Mouse (Mus musculus) CH12.LX (cell line): ENCODE results near the gene Safb. TPM values are rescaled to one million over a fixed set of nuclear protein-coding genes. Genes with fewer than 3 reads are reported as not detected.
A peak's percentile ranks its signal among the peaks of the same experiment; 100 is the strongest.
"Not testable (repeated sequence)": the region's sequence is repeated elsewhere in the genome, so short reads cannot be mapped to it uniquely, and the experiment has no call there.

Experiments used
- DNase-seq: peaks from one replicate; pipeline ENCODE4 v3.0.0-alpha.2; 2013; ENCODE audit errors: extremely low read depth
- H3K27ac ChIP-seq: 2 replicates; pipeline ENCODE4 v1.5.1; 2012; ENCODE audit warnings: low read depth, mild to moderate bottlenecking, control low read depth, moderate library complexity; ENCODE audit not compliant: insufficient read depth
- H3K27me3 ChIP-seq: replicated peaks from 2 replicates; pipeline ENCODE3; 2012; ENCODE audit warnings: inconsistent platforms
- H3K36me3 ChIP-seq, 2 experiments: replicated peaks in 1 of 2; 2 replicates each; pipeline versions ENCODE3 to v1.6.1; 2012; ENCODE audit warnings: inconsistent platforms in 1 of 2, low read length in 1 of 2, mild to moderate bottlenecking in 1 of 2, mixed read lengths in 1 of 2, moderate library complexity in 1 of 2; ENCODE audit not compliant: control insufficient read depth in 1 of 2, insufficient read depth in 1 of 2
- H3K4me1 ChIP-seq, 2 experiments: 2 replicates each; pipeline ENCODE4 v1.6.1; 2012; ENCODE audit warnings: inconsistent platforms in 1 of 2, moderate library complexity in 1 of 2; ENCODE audit not compliant: insufficient read depth in 2 of 2, control insufficient read depth in 1 of 2
- H3K4me2 ChIP-seq: 2 replicates; pipeline ENCODE4 v1.6.1; 2012; ENCODE audit warnings: low read depth, mild to moderate bottlenecking, control low read depth; ENCODE audit not compliant: poor library complexity, insufficient read depth, severe bottlenecking
- H3K4me3 ChIP-seq, 3 experiments: fragments of 150-350 bp in 1 of 3; sonication (generic) in 1 of 3; replicated peaks in 1 of 3; 2 replicates each; pipeline versions ENCODE3 to v1.5.1; 2011 to 2012; ENCODE audit warnings: low read depth in 2 of 3, low read length in 2 of 3, mild to moderate bottlenecking in 2 of 3, moderate library complexity in 2 of 3, control low read depth in 1 of 3, improper control_type of control experiment in 1 of 3, inconsistent platforms in 1 of 3, mixed read lengths in 1 of 3; ENCODE audit not compliant: poor library complexity in 1 of 3
- H3K79me2 ChIP-seq: replicated peaks from 2 replicates; pipeline ENCODE4 v1.6.1; 2012; ENCODE audit warnings: mild to moderate bottlenecking, moderate library complexity; ENCODE audit not compliant: control insufficient read depth, poor library complexity, insufficient read depth, severe bottlenecking; ENCODE audit errors: extremely low read depth
- H3K9ac ChIP-seq: 2 replicates; pipeline ENCODE4 v1.6.1; 2012; ENCODE audit warnings: low read depth, mild to moderate bottlenecking, control low read depth, moderate library complexity; ENCODE audit not compliant: insufficient read depth
- H3K9me3 ChIP-seq: replicated peaks from 2 replicates; pipeline ENCODE3; 2012; ENCODE audit warnings: low read length, inconsistent platforms, mixed read lengths
- BHLHE40 ChIP-seq: IDR thresholded peaks from 2 replicates; pipeline ENCODE4 v1.6.1; 2011; ENCODE audit warnings: mild to moderate bottlenecking, low read depth, low read length, improper control_type of control experiment
- CHD1 ChIP-seq: IDR thresholded peaks from 2 replicates; pipeline ENCODE4 v1.6.1; 2012; ENCODE audit warnings: low read depth, low read length, improper control_type of control experiment, inconsistent platforms
- CHD2 ChIP-seq: IDR thresholded peaks from 2 replicates; pipeline ENCODE4 v1.6.1; 2011; ENCODE audit warnings: low read length, improper control_type of control experiment
- E2F4 ChIP-seq: IDR thresholded peaks from 2 replicates; pipeline ENCODE4 v1.6.1; 2011; ENCODE audit warnings: low read depth, low read length, improper control_type of control experiment; ENCODE audit not compliant: insufficient replicate concordance
- ELF1 ChIP-seq: IDR thresholded peaks from 2 replicates; pipeline ENCODE4 v1.6.1; 2014; ENCODE audit warnings: low read depth, mild to moderate bottlenecking, inconsistent platforms, low read length, improper control_type of control experiment
- EP300 ChIP-seq: IDR thresholded peaks from 2 replicates; pipeline ENCODE4 v1.6.1; 2011; ENCODE audit warnings: low read length, improper control_type of control experiment
- ETS1 ChIP-seq: conservative IDR thresholded peaks from 2 replicates; pipeline ENCODE4 v1.6.1; 2012; ENCODE audit warnings: low read depth, mild to moderate bottlenecking, inconsistent platforms, low read length, improper control_type of control experiment, moderate library complexity
- HCFC1 ChIP-seq: IDR thresholded peaks from 2 replicates; pipeline ENCODE4 v1.6.1; 2012; ENCODE audit warnings: low read depth, mild to moderate bottlenecking, inconsistent platforms, low read length, improper control_type of control experiment
- NELFE ChIP-seq: IDR thresholded peaks from 2 replicates; pipeline ENCODE4 v1.6.1; 2011; ENCODE audit warnings: low read depth, low read length, improper control_type of control experiment
- NRF1 ChIP-seq: IDR thresholded peaks from 2 replicates; pipeline ENCODE4 v1.6.1; 2014; ENCODE audit warnings: low read depth, mild to moderate bottlenecking, inconsistent platforms, low read length, improper control_type of control experiment, moderate library complexity
- POLR2A ChIP-seq: IDR thresholded peaks from 2 replicates; pipeline ENCODE4 v1.6.1; 2011; ENCODE audit warnings: low read depth, mild to moderate bottlenecking, improper control_type of control experiment, low read length
- POLR2AphosphoS2 ChIP-seq: IDR thresholded peaks from 2 replicates; pipeline ENCODE4 v1.6.1; 2011; ENCODE audit warnings: low read depth, low read length, improper control_type of control experiment
- SIN3A ChIP-seq: IDR thresholded peaks from 2 replicates; pipeline ENCODE4 v1.6.1; 2012; ENCODE audit warnings: low read length, improper control_type of control experiment, inconsistent platforms
- TCF12 ChIP-seq: IDR thresholded peaks from 2 replicates; pipeline ENCODE4 v1.6.1; 2014; ENCODE audit warnings: low read depth, mild to moderate bottlenecking, inconsistent platforms, low read length, improper control_type of control experiment
- USF2 ChIP-seq: conservative IDR thresholded peaks from 2 replicates; pipeline ENCODE4 v1.6.1; 2011; ENCODE audit warnings: low read depth, low read length, improper control_type of control experiment
- ZC3H11A ChIP-seq: IDR thresholded peaks from 2 replicates; pipeline ENCODE4 v1.6.1; 2012; ENCODE audit warnings: low read depth, mild to moderate bottlenecking, inconsistent platforms, low read length, improper control_type of control experiment
- ZKSCAN1 ChIP-seq: IDR thresholded peaks from 2 replicates; pipeline ENCODE4 v1.6.1; 2012; ENCODE audit warnings: low read depth, inconsistent platforms, low read length, improper control_type of control experiment, borderline replicate concordance
- dilution Hi-C: fragments of 300-500 bp; cut with MboI; formaldehyde crosslinking; loops from 2 replicates; pipeline ENCODE4 v1.14.3; 2020; ENCODE audit warnings: low sequenced_read_pairs; ENCODE audit not compliant: extremely low pct_unique_long_range_greater_than_20kb, extremely low pct_ligation_motif_present
- in situ Hi-C: fragments of 300-500 bp; cut with MboI; formaldehyde crosslinking; loops from 3 replicates; pipeline ENCODE4 v1.14.3; 2019; ENCODE audit warnings: low sequenced_read_pairs, low pct_ligation_motif_present, low pct_unique_long_range_greater_than_20kb, mixed read lengths
- polyA plus RNA-seq: library from polyadenylated mRNA; unstranded; fragments of >175 nt; gene quantifications from 2 replicates; pipeline ENCODE4 v1.2.1, GENCODE M21; 2012; ENCODE audit warnings: low read depth; ENCODE audit not compliant: insufficient read length
- total RNA-seq, 2 experiments: library from RNA; depleted of rRNA; stranded (reverse); fragments of 300-350 nt in 1 of 2; fragments of >200 nt in 1 of 2; gene quantifications; 2 replicates each; pipeline ENCODE4 v1.2.3; 2012 to 2014

Safb gene
- total and polyA plus RNA-seq, 3 experiments: 25.4 to 135 (median 75.9) TPM

- H3K4me2 ChIP-seq: no peak overlapping the region
- in situ Hi-C loops: no loop called here
- no peak overlapping the region for H3K4me3 ChIP-seq
- dilution Hi-C loops: no loop called here
- TF ChIP-seq SIN3A (no peak), NRF1 (no peak), E2F4 (no peak), CHD1 (no peak), POLR2AphosphoS2 (no peak), POLR2A (no peak), USF2 (no peak), ZKSCAN1 (no peak)
- H3K9me3 ChIP-seq: no peaks in the 10 kb centered on the region
- DNase-seq: no peak
- no peaks in the 10 kb centered on the region for H3K27me3 ChIP-seq
- peaks cover 18 to 60% of the 10 kb centered on the region in 2 experiments for H3K4me1 ChIP-seq
- H3K79me2 ChIP-seq: peaks cover 51% of the 10 kb centered on the region
- no peak overlapping the region for H3K9ac ChIP-seq
- no peak overlapping the region for H3K27ac ChIP-seq
- peaks cover 39 to 47% of the 10 kb centered on the region in 2 experiments for H3K36me3 ChIP-seq
Measured at GRCm38 (mm10) chr17:56611323-56611722, 26.7 kb downstream of the Safb start.

- peak; percentile 71 for DNase-seq
- no peak for TF ChIP-seq ZC3H11A
- no peak for TF ChIP-seq TCF12
- TF ChIP-seq POLR2A: no peak
- TF ChIP-seq E2F4: no peak
- no peak for TF ChIP-seq ETS1
- TF ChIP-seq EP300: no peak
- no peak for TF ChIP-seq HCFC1
- no peak for TF ChIP-seq USF2
- TF ChIP-seq NELFE: no peak
- TF ChIP-seq ZKSCAN1: no peak
- no peak for TF ChIP-seq BHLHE40
- no peak for TF ChIP-seq CHD2
- TF ChIP-seq ELF1: no peak
- peaks cover 21 to 64% of the 10 kb centered on the region in 2 experiments for H3K4me1 ChIP-seq
- H3K9ac ChIP-seq: no peak overlapping the region
- no peak overlapping the region for H3K4me2 ChIP-seq
- no peak overlapping the region for H3K27ac ChIP-seq
- H3K27me3 ChIP-seq: no peaks in the 10 kb centered on the region
- dilution Hi-C loops (no loop called here), in situ Hi-C loops (no loop called here)
- H3K9me3 ChIP-seq: no peaks in the 10 kb centered on the region
- H3K36me3 ChIP-seq: peaks cover 39 to 47% of the 10 kb centered on the region in 2 experiments
- peaks cover 54% of the 10 kb centered on the region for H3K79me2 ChIP-seq
- no peak overlapping the region for H3K4me3 ChIP-seq
Measured at GRCm38 (mm10) chr17:56611861-56612564, 27.4 kb downstream of the Safb start.

- H3K27me3 ChIP-seq, H3K9ac ChIP-seq, dilution Hi-C loops, H3K4me2 ChIP-seq, DNase-seq, H3K9me3 ChIP-seq, H3K27ac ChIP-seq, in situ Hi-C loops, H3K4me3 ChIP-seq: not testable (repeated sequence)
- Histone ChIP-seq H3K79me2 (peaks cover 54% of the 10 kb centered on the region), H3K36me3 (peaks cover 41 to 46% of the 10 kb centered on the region in 2 experiments), H3K4me1 (peaks cover 21 to 63% of the 10 kb centered on the region in 2 experiments)
Measured at GRCm38 (mm10) chr17:56612565-56612939, 27.9 kb downstream of the Safb start.
